Mouse (Mus musculus) heart, postnatal 0 days (tissue): ENCODE measurements around the gene Unc5cl. TPM values are rescaled to one million over a fixed set of nuclear protein-coding genes. Genes with fewer than 3 reads are reported as not detected.

Experiments
- ATAC-seq: fragments of 200-750 bp; cut with Nextera tagmentation; 2 replicates; pipeline ENCODE4 v1.8.0; 2017; ENCODE audit warnings: low read depth, moderate number of reproducible peaks, moderate library complexity; ENCODE audit not compliant: insufficient read depth
- DNase-seq: peaks from one replicate; pipeline ENCODE4 v3.0.0-alpha.2; 2016; ENCODE audit warnings: low spot score
- H3K27ac ChIP-seq: fragments of 300-500 bp; sonication (generic); 2 replicates; pipeline ENCODE4 v1.5.1; 2014; ENCODE audit warnings: low read depth, mild to moderate bottlenecking
- H3K27me3 ChIP-seq: fragments of 300-500 bp; sonication (generic); 2 replicates; pipeline ENCODE4 v1.6.1; 2014; ENCODE audit warnings: low read length, mixed read lengths; ENCODE audit not compliant: control insufficient read depth, insufficient read depth
- H3K36me3 ChIP-seq: fragments of 300-500 bp; sonication (generic); replicated peaks from 2 replicates; pipeline ENCODE4 v1.6.1; 2014; ENCODE audit warnings: low read length, mixed read lengths; ENCODE audit not compliant: control insufficient read depth, insufficient read depth
- H3K4me1 ChIP-seq: fragments of 300-500 bp; sonication (generic); 2 replicates; pipeline ENCODE4 v1.6.1; 2014; ENCODE audit warnings: antibody characterized with exemption; ENCODE audit not compliant: control insufficient read depth, insufficient read depth
- H3K4me2 ChIP-seq: fragments of 300-500 bp; sonication (generic); 2 replicates; pipeline ENCODE4 v1.6.1; 2014; ENCODE audit warnings: low read depth, mild to moderate bottlenecking, low read length, moderate library complexity
- H3K4me3 ChIP-seq: fragments of 300-500 bp; sonication (generic); 2 replicates; pipeline ENCODE4 v1.5.1; 2014; ENCODE audit warnings: low read depth, low read length
- H3K9ac ChIP-seq: fragments of 300-500 bp; sonication (generic); replicated peaks from 2 replicates; pipeline ENCODE4 v1.6.1; 2014; ENCODE audit warnings: low read depth, low read length, mixed read lengths
- H3K9me3 ChIP-seq: fragments of 300-500 bp; sonication (generic); replicated peaks from 2 replicates; pipeline ENCODE4 v1.6.1; 2016; ENCODE audit warnings: low read length; ENCODE audit not compliant: control insufficient read depth
- CTCF ChIP-seq: IDR thresholded peaks from 2 replicates; pipeline ENCODE4 v1.5.1; 2016; ENCODE audit warnings: antibody characterized with exemption, control low read depth, low read depth
- EP300 ChIP-seq: IDR thresholded peaks from 2 replicates; pipeline ENCODE4 v1.6.1; 2016; ENCODE audit warnings: antibody characterized with exemption, low read depth
- WGBS: fragments of 180-500 bp; shearing (Covaris S2); extraction: QIAGEN DNeasy Blood & Tissue Kit; methylation state at CpG from one replicate; pipeline ENCODE4 v1.1.7; 2014; 5-methylcytosine and 5-hydroxymethylcytosine counted together
- polyA plus RNA-seq: library from polyadenylated mRNA; unstranded; fragments of >200 nt; fragmentation: Nextera tagmentation; extraction: Ambion mirVana; gene quantifications from 2 replicates; pipeline ENCODE4 v1.2.1, GENCODE M21; 2015
- total RNA-seq: library from RNA; depleted of rRNA; stranded (reverse); fragments of >200 nt; gene quantifications from 2 replicates; pipeline ENCODE4 v1.2.3, GENCODE M21; 2014; ENCODE audit warnings: low replicate concordance; rRNA removed

The Unc5cl gene
- total and polyA plus RNA-seq, 2 experiments from 2014 or later: not detected

GRCm38 (mm10) chr17:48582486-48582990, 127.8 kb downstream of the Unc5cl start:
- no peak overlapping the region for H3K4me2 ChIP-seq
- H3K27ac ChIP-seq: no peak overlapping the region
- DNase-seq: no peak
- no peak overlapping the region for H3K9ac ChIP-seq
- no peaks in the 10 kb centered on the region for H3K36me3 ChIP-seq
- H3K27me3 ChIP-seq: no peaks in the 10 kb centered on the region
- 52% methylated on average over 14 of the region's 14 CpGs for WGBS
- H3K4me3 ChIP-seq: no peak overlapping the region
- peaks cover 11% of the 10 kb centered on the region; the same call in 1 of the 2 replicates for H3K4me1 ChIP-seq
- TF ChIP-seq EP300 (no peak), CTCF (no peak)
- ATAC-seq: no peak
- no peaks in the 10 kb centered on the region for H3K9me3 ChIP-seq

GRCm38 (mm10) chr17:48583401-48583800, 128.7 kb downstream of the Unc5cl start:
- no peaks in the 10 kb centered on the region for H3K27me3 ChIP-seq
- DNase-seq (no peak), ATAC-seq (no peak)
- TF ChIP-seq EP300: no peak
- TF ChIP-seq CTCF: no peak
- H3K9ac ChIP-seq: no peak overlapping the region
- H3K9me3 ChIP-seq: no peaks in the 10 kb centered on the region
- H3K36me3 ChIP-seq: no peaks in the 10 kb centered on the region
- WGBS: 67% methylated on average over 11 of the region's 11 CpGs
- no peak overlapping the region for H3K27ac ChIP-seq
- H3K4me1 ChIP-seq: peaks cover 11% of the 10 kb centered on the region; the same call in 1 of the 2 replicates
- no peak overlapping the region for H3K4me3 ChIP-seq
- H3K4me2 ChIP-seq: no peak overlapping the region

- TF ChIP-seq CTCF: no peak
- ATAC-seq: peak; percentile 91
- WGBS: 2% methylated on average over 14 of the region's 14 CpGs
Observed at GRCm38 (mm10) chr17:48585902-48586359, 131.2 kb downstream of the Unc5cl start.

GRCm38 (mm10) chr17:48588674-48589073, 134.0 kb downstream of the Unc5cl start:
- DNase-seq: no peak
- H3K27me3 ChIP-seq: no peaks in the 10 kb centered on the region
- 52% methylated on average over 3 of the region's 3 CpGs for WGBS

More at GRCm38 (mm10) chr17:48585902-48586359, 131.2 kb downstream of the Unc5cl start:
- Histone ChIP-seq H3K9me3 (no peaks in the 10 kb centered on the region), H3K4me3 (peak overlapping the region; percentile 37), H3K27ac (peak overlapping the region; percentile 46), H3K4me1 (peaks cover 11% of the 10 kb centered on the region; the same call in 1 of the 2 replicates), H3K36me3 (no peaks in the 10 kb centered on the region), H3K9ac (0 out of 2 replicates have a peak overlapping the region, but pooled peaks have one; percentile 1), H3K4me2 (peak overlapping the region; percentile 61), H3K27me3 (no peaks in the 10 kb centered on the region)
- DNase-seq: peak; percentile 77

More at GRCm38 (mm10) chr17:48588674-48589073, 134.0 kb downstream of the Unc5cl start:
- Histone ChIP-seq H3K4me2 (no peak overlapping the region), H3K4me3 (no peak overlapping the region), H3K4me1 (peaks cover 16% of the 10 kb centered on the region; the same call in 1 of the 2 replicates), H3K9ac (no peak overlapping the region), H3K27ac (no peak overlapping the region), H3K36me3 (no peaks in the 10 kb centered on the region), H3K9me3 (no peaks in the 10 kb centered on the region)
- TF ChIP-seq CTCF (peak; percentile 23), EP300 (no peak)
- no peak for ATAC-seq

Other genes starting within 250 kb of the Unc5cl start
- 1.6 TPM in 1 of 2 replicates, not detected in the other for gene Trem1, start 222.1 kb upstream of the Unc5cl start, total RNA-seq
- 0.04 TPM in 2 replicates for gene Trem1, start 222.1 kb upstream of the Unc5cl start, polyA plus RNA-seq
- gene Trem3, start 207.1 kb upstream of the Unc5cl start, total RNA-seq: not detected in 2 replicates
- 0.11 and 0.15 TPM in 2 replicates for gene Trem3, start 207.1 kb upstream of the Unc5cl start, polyA plus RNA-seq
- 0.19 TPM in 1 of 2 replicates, not detected in the other for gene Treml4, start 190.6 kb upstream of the Unc5cl start, total RNA-seq
- 0.36 and 0.44 TPM in 2 replicates for gene Treml4, start 190.6 kb upstream of the Unc5cl start, polyA plus RNA-seq
- 0.15 and 7.9 TPM in 2 replicates for gene Treml2, start 155.4 kb upstream of the Unc5cl start, total RNA-seq
- not detected in 2 replicates for gene Treml2, start 155.4 kb upstream of the Unc5cl start, polyA plus RNA-seq
- 0.23 and 0.31 TPM in 2 replicates for gene B430306N03Rik, start 138.8 kb upstream of the Unc5cl start, total RNA-seq
- gene B430306N03Rik, start 138.8 kb upstream of the Unc5cl start, polyA plus RNA-seq: 0.16 and 0.18 TPM in 2 replicates
- 1.2 and 3.5 TPM in 2 replicates for gene Trem2, start 108.5 kb upstream of the Unc5cl start, total RNA-seq
- 2.7 and 3.5 TPM in 2 replicates for gene Trem2, start 108.5 kb upstream of the Unc5cl start, polyA plus RNA-seq
- gene Treml1, start 95.0 kb upstream of the Unc5cl start, total RNA-seq: 2.9 TPM in 1 of 2 replicates, not detected in the other
- gene Treml1, start 95.0 kb upstream of the Unc5cl start, polyA plus RNA-seq: 0.44 and 0.57 TPM in 2 replicates
- gene Nfya, start 45.0 kb upstream of the Unc5cl start, total RNA-seq: 19.0 and 27.4 TPM in 2 replicates
- 4.7 and 5.5 TPM in 2 replicates for gene Nfya, start 45.0 kb upstream of the Unc5cl start, polyA plus RNA-seq
- 7.1 and 12.9 TPM in 2 replicates for gene Oard1, start 44.9 kb upstream of the Unc5cl start, total RNA-seq
- 30.3 and 31.4 TPM in 2 replicates for gene Oard1, start 44.9 kb upstream of the Unc5cl start, polyA plus RNA-seq
- gene Apobec2, start 22.0 kb upstream of the Unc5cl start, total RNA-seq: 319 and 325 TPM in 2 replicates
- gene Apobec2, start 22.0 kb upstream of the Unc5cl start, polyA plus RNA-seq: 265 and 267 TPM in 2 replicates
- gene Tspo2, start 3.4 kb upstream of the Unc5cl start, total RNA-seq: not detected in 2 replicates
- gene Tspo2, start 3.4 kb upstream of the Unc5cl start, polyA plus RNA-seq: 0.63 and 0.75 TPM in 2 replicates